Mouse (Mus musculus) adipocyte (in vitro differentiated cells): Measurements from ENCODE around the gene Smug1.

Source experiments
- DNase-seq: peaks from one replicate; pipeline ENCODE4 v3.0.0-alpha.2; 2016; ENCODE audit warnings: low spot score

Gene Smug1

DNA sequence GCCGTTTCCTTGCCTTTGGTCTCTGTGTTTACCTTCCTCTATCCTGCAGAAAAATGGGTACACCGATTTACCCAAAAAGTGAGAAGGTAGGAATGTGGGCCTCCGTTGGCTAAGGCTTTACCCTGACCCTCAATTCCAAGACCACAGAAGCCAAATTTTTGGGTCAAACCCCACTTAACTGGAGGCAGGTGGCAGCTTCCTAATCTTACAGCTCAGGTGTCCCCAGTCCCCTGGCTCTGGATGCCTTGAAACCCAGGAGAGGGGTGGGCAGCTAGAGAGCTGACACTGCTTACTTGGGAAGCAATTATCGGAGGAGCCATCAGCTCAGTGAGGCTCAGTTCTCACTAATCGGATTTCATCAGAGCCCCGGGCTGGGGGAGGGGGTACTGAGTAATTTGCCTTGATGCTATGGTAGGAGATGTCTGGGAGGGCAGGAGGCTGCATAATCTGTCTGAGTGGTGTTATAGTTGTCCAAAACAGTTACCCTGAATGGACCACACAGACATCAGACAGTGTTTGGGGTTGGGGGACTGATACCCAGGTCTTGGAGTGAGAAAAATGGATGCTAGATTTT, at the start of gene Smug1:
Gene Smug1, minus strand, starts transcription at position 51 of the 574 bp plus-strand sequence.
- DNase-seq, result no peak

GRCm38 (mm10) chr15:103216052-103216451, 49.2 kb upstream of the Smug1 start:
- no peak for DNase-seq

GRCm38 (mm10) chr15:103214971-103215907, 48.3 kb upstream of the Smug1 start:
- peak; percentile 91 for DNase-seq

DNA sequence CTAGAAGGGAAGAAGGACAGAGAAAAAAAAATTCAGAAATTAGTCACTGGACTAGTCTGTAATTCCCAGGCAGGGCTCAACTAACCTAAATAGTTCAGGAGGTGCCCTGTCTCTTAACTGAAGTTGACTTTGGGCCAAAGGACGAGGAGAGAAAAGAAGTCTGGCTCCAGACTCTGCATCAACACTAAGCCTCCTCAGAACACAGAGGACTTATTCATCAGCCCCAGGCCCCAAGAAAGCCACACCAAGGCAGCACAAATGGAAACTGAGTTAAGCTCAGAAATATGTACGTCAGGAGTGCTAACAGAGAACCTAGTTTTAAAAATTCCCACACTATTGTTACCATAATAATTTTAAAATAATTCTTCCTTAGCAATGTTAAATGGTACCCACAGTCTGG, 47.3 kb upstream of the Smug1 start:
- peak; percentile 39 for DNase-seq

- DNase-seq, result peak; percentile 47
Measured at GRCm38 (mm10) chr15:103205156-103205555, 38.3 kb upstream of the Smug1 start.

DNA sequence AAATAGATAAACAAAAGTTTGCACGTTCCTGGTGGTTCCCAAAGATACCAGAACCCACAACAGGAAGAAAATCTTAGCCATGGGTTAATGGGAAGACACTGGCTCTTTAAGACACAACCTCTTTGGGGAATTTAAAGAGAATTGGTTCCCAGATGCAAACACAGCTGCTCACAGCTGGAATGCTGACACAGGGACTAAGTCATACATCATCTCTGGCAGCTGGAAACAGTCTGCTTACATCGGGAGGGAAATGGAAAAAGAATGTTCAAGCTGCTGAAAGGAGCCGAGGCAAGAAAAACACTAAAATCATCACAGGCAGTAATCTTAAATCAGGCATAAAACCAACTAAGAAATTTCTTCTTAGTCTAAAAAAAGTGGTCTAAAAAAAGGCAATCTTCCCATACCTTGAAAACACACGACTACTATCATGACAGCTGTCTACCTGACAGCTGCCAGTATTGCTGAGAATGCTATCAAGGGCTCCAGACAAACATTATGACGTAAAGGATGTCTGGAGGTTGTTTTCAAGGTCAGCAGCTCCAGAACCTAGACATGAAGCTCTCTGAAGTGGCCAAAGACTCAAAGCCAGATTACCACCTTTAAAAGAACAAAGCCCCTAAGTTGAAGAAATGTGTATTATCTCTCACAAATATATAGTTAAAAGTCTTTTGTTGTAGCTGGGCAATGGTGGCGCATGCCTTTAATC, 35.3 kb upstream of the Smug1 start:
- peak; percentile 72 for DNase-seq

DNA sequence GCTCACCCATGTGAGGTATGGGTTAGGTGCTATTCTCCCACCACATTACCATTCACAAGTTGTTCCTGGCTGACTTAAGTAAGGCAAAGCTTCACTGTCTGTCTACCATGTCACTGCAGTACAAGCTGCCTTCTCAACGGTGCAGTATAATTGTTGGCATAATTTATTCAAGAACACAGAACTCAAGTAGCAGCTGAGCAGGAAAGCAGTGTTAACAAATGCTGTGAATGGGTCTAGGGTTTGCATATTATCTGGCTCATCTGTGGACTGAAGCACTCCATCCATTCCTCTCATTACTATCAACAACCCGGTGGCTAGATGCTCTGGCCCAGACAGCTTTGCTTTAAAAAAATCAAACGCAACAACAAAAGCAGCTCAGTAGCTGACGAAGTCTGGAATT, 30.9 kb upstream of the Smug1 start:
- no peak for DNase-seq

DNA sequence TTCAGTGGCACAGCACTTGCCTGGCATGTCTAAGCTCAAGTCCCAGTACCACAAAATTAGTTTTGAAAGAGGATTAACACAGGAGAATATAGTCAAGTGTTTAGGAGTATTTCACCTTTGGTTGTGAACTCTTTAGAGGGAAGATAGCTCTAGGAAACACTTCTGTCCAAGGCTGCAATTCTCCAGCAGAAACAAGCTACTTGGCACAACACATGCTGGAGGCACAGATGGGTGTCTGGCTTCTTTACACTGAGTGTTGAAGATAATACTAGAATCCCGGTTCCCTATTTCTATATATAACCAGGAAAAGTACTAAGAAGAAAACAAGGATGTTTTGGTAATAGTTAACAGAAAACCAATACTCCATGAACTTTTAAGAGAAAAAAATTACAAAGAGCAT, 29.9 kb upstream of the Smug1 start:
- no peak for DNase-seq

- DNase-seq, result no peak
Measured at GRCm38 (mm10) chr15:103193606-103194005, 26.7 kb upstream of the Smug1 start.

- DNase-seq, result peak; percentile 73
Measured at GRCm38 (mm10) chr15:103190531-103191462, 23.9 kb upstream of the Smug1 start.

- no peak for DNase-seq
Measured at GRCm38 (mm10) chr15:103190083-103190482, 23.2 kb upstream of the Smug1 start.

GRCm38 (mm10) chr15:103187803-103188202, 20.9 kb upstream of the Smug1 start:
- no peak for DNase-seq

GRCm38 (mm10) chr15:103185462-103186198, 18.7 kb upstream of the Smug1 start:
- DNase-seq, result peak; percentile 81

GRCm38 (mm10) chr15:103183651-103184610, 17.0 kb upstream of the Smug1 start:
- DNase-seq, result no peak

DNA sequence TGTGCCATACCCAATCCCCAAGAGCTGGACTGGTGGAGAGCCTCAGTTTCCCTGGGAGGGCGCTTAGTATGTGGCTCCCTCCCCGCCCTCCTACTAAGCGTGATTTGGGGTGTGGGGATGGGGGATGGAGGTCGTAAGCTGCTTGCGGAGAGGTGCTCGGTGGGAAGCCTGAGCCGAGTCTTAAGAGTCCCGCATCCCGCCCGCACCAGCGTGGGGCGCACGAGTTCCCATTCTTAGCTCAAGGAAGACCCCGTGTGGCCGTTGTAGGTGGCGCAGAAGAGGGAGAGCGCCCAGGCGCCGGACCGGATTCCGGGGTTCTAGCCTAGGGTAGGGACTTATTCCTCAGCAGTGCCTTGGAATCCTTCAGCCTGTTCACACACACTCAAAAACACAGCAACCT, 16.2 kb upstream of the Smug1 start:
- DNase-seq, result no peak

- DNase-seq, result peak; percentile 69
Measured at GRCm38 (mm10) chr15:103182166-103182790, 15.4 kb upstream of the Smug1 start.

GRCm38 (mm10) chr15:103180406-103180805, 13.5 kb upstream of the Smug1 start:
- no peak for DNase-seq

DNA sequence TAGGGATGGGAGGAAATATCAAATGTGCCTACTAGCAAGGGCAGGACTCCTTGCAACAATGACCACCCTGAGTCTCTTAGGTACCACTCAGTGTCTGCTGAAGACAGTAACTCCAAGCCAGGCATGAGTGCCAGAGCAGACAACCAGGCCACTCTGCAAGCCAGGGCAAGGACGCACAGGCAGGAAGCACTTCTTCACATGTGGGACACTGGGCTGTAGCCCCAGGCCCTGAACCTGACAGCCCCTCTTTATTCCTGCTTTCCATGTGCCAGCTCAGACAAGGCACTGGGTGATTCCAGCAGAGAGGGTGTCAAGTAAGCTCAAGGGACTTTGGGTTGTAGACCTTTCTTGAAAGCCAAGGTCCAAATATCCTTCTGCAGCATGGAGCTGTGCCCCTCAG, 11.9 kb upstream of the Smug1 start:
- no peak for DNase-seq

DNA sequence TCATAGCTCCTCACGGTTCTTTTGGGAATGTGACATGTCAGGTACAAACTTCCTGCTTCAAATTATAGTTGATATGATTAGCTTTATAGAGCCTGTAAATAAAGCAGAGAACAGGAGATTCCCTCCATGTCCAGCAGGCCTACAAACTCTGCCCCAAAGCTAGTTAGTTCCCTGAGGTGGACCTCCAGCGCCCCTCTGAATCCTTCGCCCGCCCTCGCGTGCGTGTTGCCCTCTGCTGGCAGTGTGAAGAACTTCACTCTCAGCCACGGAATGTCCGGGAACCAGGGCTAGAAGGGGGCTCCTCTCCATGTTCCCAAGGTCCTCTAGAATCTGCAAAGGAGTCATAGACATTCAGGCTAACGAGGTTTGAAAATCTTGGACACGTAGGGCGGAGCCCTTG, 11.2 kb upstream of the Smug1 start:
- no peak for DNase-seq
